In genomic region chr12:31306075-31306675, GRCm38 (mm10) we compare ENCODE assay signal across 16 mouse cellular contexts. TPM values are rescaled to one million over a fixed set of nuclear protein-coding genes. Genes with fewer than 3 reads are reported as not detected.
DNase-seq lines count a peak whose midpoint lies in the region; ATAC-seq and TF ChIP-seq lines count a peak whose summit lies in the region.
"Had no signal": no experiment of that assay in that cellular context is flagged by ENCODE, and none has a peak within 500 bp of the region (broad histone marks: within the 10 kb centered on the region; RNA-seq: fewer than 3 reads in every experiment).

No protein-coding gene starts in this region.

- no peak overlapping the region for H3K4me2 ChIP-seq in forebrain, embryonic 11.5 days (ENCODE audit: low read depth, low read length, severe bottlenecking)
- 0 out of 2 replicates have a peak overlapping the region, but pooled peaks have one; percentile 10 for H3K4me2 ChIP-seq in heart, embryonic 16.5 days (ENCODE audit: low read depth, low read length)
- no peak overlapping the region for H3K4me2 ChIP-seq in heart, postnatal 0 days (ENCODE audit: low read depth, low read length)
- H3K4me2 ChIP-seq: hindbrain, embryonic 13.5 days; limb, embryonic 12.5 days; midbrain, embryonic 15.5 days; neural tube, embryonic 15.5 days had no signal

- ATAC-seq in forebrain, embryonic 11.5 days (replicated peaks; ENCODE audit: low FRiP score): no peak
- ATAC-seq in heart, embryonic 16.5 days (replicated peaks; ENCODE audit: extremely low read depth, insufficient read depth, low FRiP score): no peak
- 0 out of 2 replicates have a peak, but pooled peaks have one; percentile 33 for ATAC-seq in heart, postnatal 0 days (ENCODE audit: insufficient read depth, low read depth)
- ATAC-seq: CD4-positive, CD25-positive, alpha-beta regulatory T cell, adult 4 months; midbrain, embryonic 15.5 days had no signal

- no peaks in the 10 kb centered on the region for H3K36me3 ChIP-seq in forebrain, embryonic 11.5 days (ENCODE audit: control insufficient read depth, insufficient read depth, low read length)
- H3K36me3 ChIP-seq in forebrain, embryonic 10.5 days (replicated peaks): peaks cover 63% of the 10 kb centered on the region
- H3K36me3 ChIP-seq in heart, embryonic 16.5 days (ENCODE audit: control insufficient read depth, insufficient read depth): peaks cover 72% of the 10 kb centered on the region
- peaks cover 98% of the 10 kb centered on the region for H3K36me3 ChIP-seq in heart, postnatal 0 days (replicated peaks; ENCODE audit: control insufficient read depth, insufficient read depth, low read length)
- H3K36me3 ChIP-seq: hindbrain, embryonic 13.5 days; midbrain, embryonic 15.5 days; neural tube, embryonic 15.5 days had no signal

- TF ChIP-seq EP300 in heart, postnatal 0 days (IDR thresholded peaks at IDR 0.05; ENCODE audit: low read depth): no peak

- H3K4me1 ChIP-seq in forebrain, embryonic 11.5 days (replicated peaks; ENCODE audit: control insufficient read depth, insufficient read depth, low read length): no peaks in the 10 kb centered on the region
- H3K4me1 ChIP-seq in forebrain, embryonic 10.5 days: peaks cover 12% of the 10 kb centered on the region
- peaks cover 21% of the 10 kb centered on the region for H3K4me1 ChIP-seq in heart, embryonic 16.5 days (ENCODE audit: control insufficient read depth, insufficient read depth, low read length)
- peaks cover 15% of the 10 kb centered on the region; the same call in 1 of the 2 replicates for H3K4me1 ChIP-seq in heart, postnatal 0 days (ENCODE audit: control insufficient read depth, insufficient read depth)

- H3K27me3 ChIP-seq in forebrain, embryonic 11.5 days (ENCODE audit: control insufficient read depth, insufficient read depth, low read length): no peaks in the 10 kb centered on the region
- H3K27me3 ChIP-seq in forebrain, embryonic 10.5 days (ENCODE audit: poor library complexity, severe bottlenecking): no peaks in the 10 kb centered on the region
- H3K27me3 ChIP-seq in heart, embryonic 16.5 days (ENCODE audit: control insufficient read depth, insufficient read depth, low read length): no peaks in the 10 kb centered on the region
- no peaks in the 10 kb centered on the region for H3K27me3 ChIP-seq in heart, postnatal 0 days (ENCODE audit: control insufficient read depth, insufficient read depth, low read length)
- H3K27me3 ChIP-seq: hindbrain, embryonic 13.5 days; limb, embryonic 12.5 days; midbrain, embryonic 15.5 days; neural tube, embryonic 15.5 days had no signal

- peak; percentile 11 for DNase-seq in forebrain, embryonic 11.5 days (ENCODE audit: low spot score)
- DNase-seq in forebrain, embryonic 10.5 days (ENCODE audit: extremely low spot score, low spot score): no peak
- no peak for DNase-seq in heart, adult 11 months
- peak; percentile 27 for DNase-seq in retina, postnatal 1 day
- DNase-seq in retina, embryonic 14.5 days (ENCODE audit: low spot score): no peak
- no peak for DNase-seq in heart, postnatal 0 days (ENCODE audit: low spot score)
- DNase-seq in testis, postnatal 14 days (ENCODE audit: low spot score): no peak
- DNase-seq: gastrocnemius, postnatal 10 days; kidney, adult 9 months had no signal

- H3K9ac ChIP-seq in forebrain, embryonic 11.5 days (ENCODE audit: low read length): no peak overlapping the region
- H3K9ac ChIP-seq in heart, embryonic 16.5 days (ENCODE audit: low read length): no peak overlapping the region
- H3K9ac ChIP-seq in heart, postnatal 0 days (replicated peaks; ENCODE audit: low read depth, low read length): no peak overlapping the region
- H3K9ac ChIP-seq: hindbrain, embryonic 13.5 days; limb, embryonic 12.5 days; midbrain, embryonic 15.5 days; neural tube, embryonic 15.5 days had no signal

- no peaks in the 10 kb centered on the region for H3K9me3 ChIP-seq in forebrain, embryonic 11.5 days (ENCODE audit: control insufficient read depth, low read length)
- H3K9me3 ChIP-seq in forebrain, embryonic 10.5 days: no peaks in the 10 kb centered on the region
- H3K9me3 ChIP-seq in heart, embryonic 16.5 days (replicated peaks; ENCODE audit: control insufficient read depth, low read length): no peaks in the 10 kb centered on the region
- no peaks in the 10 kb centered on the region for H3K9me3 ChIP-seq in heart, postnatal 0 days (replicated peaks; ENCODE audit: control insufficient read depth, low read length)
- H3K9me3 ChIP-seq: hindbrain, embryonic 13.5 days; limb, embryonic 12.5 days; midbrain, embryonic 15.5 days; neural tube, embryonic 15.5 days had no signal

- TF ChIP-seq CTCF in heart, postnatal 0 days (IDR thresholded peaks at IDR 0.05; ENCODE audit: low read depth): no peak

- H3K27ac ChIP-seq in forebrain, embryonic 11.5 days (ENCODE audit: low read depth, low read length): no peak overlapping the region
- H3K27ac ChIP-seq in forebrain, embryonic 10.5 days: no peak overlapping the region
- H3K27ac ChIP-seq in heart, embryonic 16.5 days (ENCODE audit: low read length): peak overlapping the region; percentile 83
- H3K27ac ChIP-seq in heart, postnatal 0 days (ENCODE audit: low read depth): peak overlapping the region; percentile 71
- H3K27ac ChIP-seq: hindbrain, embryonic 13.5 days; limb, embryonic 12.5 days; midbrain, embryonic 15.5 days; neural tube, embryonic 15.5 days; stomach, postnatal 0 days had no signal

- H3K4me3 ChIP-seq in forebrain, embryonic 11.5 days (ENCODE audit: low read depth, low read length): no peak overlapping the region
- no peak overlapping the region for H3K4me3 ChIP-seq in forebrain, embryonic 10.5 days
- no peak overlapping the region for H3K4me3 ChIP-seq in heart, embryonic 16.5 days (ENCODE audit: low read length)
- no peak overlapping the region for H3K4me3 ChIP-seq in heart, postnatal 0 days (ENCODE audit: low read depth, low read length)
- H3K4me3 ChIP-seq: hindbrain, embryonic 13.5 days; limb, embryonic 12.5 days; midbrain, embryonic 15.5 days; neural tube, embryonic 15.5 days had no signal

- WGBS in forebrain, embryonic 11.5 days: 85% methylated on average over 5 of the region's 5 CpGs
- WGBS in forebrain, embryonic 10.5 days: 86% methylated on average over 5 of the region's 5 CpGs
- 30% methylated on average over 5 of the region's 5 CpGs for WGBS in heart, embryonic 16.5 days
- 26% methylated on average over 5 of the region's 5 CpGs for WGBS in heart, postnatal 0 days

RNA-seq across cellular contexts. Expression of gene Lamb1, which starts 41.1 kb away (rescaled TPM):
- polyA plus RNA-seq in forebrain, embryonic 11.5 days (2014; fragmentation: Nextera tagmentation; extraction: Ambion mirVana): 22.4 and 24.4 TPM in 2 replicates
- 22.6 and 23.1 TPM in 2 replicates for polyA plus RNA-seq in forebrain, embryonic 10.5 days (2016; fragmentation: Nextera tagmentation; extraction: Ambion mirVana)
- polyA plus RNA-seq in heart, embryonic 16.5 days (2015; fragmentation: Nextera tagmentation; extraction: Ambion mirVana): 92.1 and 113 TPM in 2 replicates
- 189 TPM in 2 replicates for total RNA-seq in heart, postnatal 0 days (2014; rRNA removed; ENCODE audit: low replicate concordance)
- 53.2 and 60.8 TPM in 2 replicates for polyA plus RNA-seq in heart, postnatal 0 days (2015; fragmentation: Nextera tagmentation; extraction: Ambion mirVana)
- polyA plus RNA-seq: CD4-positive, CD25-positive, alpha-beta regulatory T cell, adult 4 months had no signal

RNA-seq across cellular contexts. Expression of gene Dld, which starts 45.1 kb away (rescaled TPM):
- polyA plus RNA-seq in forebrain, embryonic 11.5 days (2014; fragmentation: Nextera tagmentation; extraction: Ambion mirVana): 133 and 142 TPM in 2 replicates
- 136 and 137 TPM in 2 replicates for polyA plus RNA-seq in forebrain, embryonic 10.5 days (2016; fragmentation: Nextera tagmentation; extraction: Ambion mirVana)
- 246 and 263 TPM in 2 replicates for polyA plus RNA-seq in heart, embryonic 16.5 days (2015; fragmentation: Nextera tagmentation; extraction: Ambion mirVana)
- total RNA-seq in heart, postnatal 0 days (2014; rRNA removed; ENCODE audit: low replicate concordance): 91.6 and 125 TPM in 2 replicates
- 372 and 377 TPM in 2 replicates for polyA plus RNA-seq in heart, postnatal 0 days (2015; fragmentation: Nextera tagmentation; extraction: Ambion mirVana)

Comparison
In these comparisons a context has a peak if more than half of its experiments do, and no peak if none do; other contexts are left out.
1. DNase-seq: peak in forebrain, embryonic 11.5 days (single experiment) and retina, postnatal 1 day (single experiment); none in forebrain, embryonic 10.5 days (single experiment), heart, adult 11 months (single experiment), retina, embryonic 14.5 days (single experiment), heart, postnatal 0 days (single experiment) and testis, postnatal 14 days (single experiment).
2. H3K27ac ChIP-seq: peak in heart, embryonic 16.5 days (single experiment) and heart, postnatal 0 days (single experiment); none in forebrain, embryonic 11.5 days (single experiment) and forebrain, embryonic 10.5 days (single experiment).